Mouse (Mus musculus): ENCODE data around the gene Aqp8.

Gene Aqp8

DNA sequence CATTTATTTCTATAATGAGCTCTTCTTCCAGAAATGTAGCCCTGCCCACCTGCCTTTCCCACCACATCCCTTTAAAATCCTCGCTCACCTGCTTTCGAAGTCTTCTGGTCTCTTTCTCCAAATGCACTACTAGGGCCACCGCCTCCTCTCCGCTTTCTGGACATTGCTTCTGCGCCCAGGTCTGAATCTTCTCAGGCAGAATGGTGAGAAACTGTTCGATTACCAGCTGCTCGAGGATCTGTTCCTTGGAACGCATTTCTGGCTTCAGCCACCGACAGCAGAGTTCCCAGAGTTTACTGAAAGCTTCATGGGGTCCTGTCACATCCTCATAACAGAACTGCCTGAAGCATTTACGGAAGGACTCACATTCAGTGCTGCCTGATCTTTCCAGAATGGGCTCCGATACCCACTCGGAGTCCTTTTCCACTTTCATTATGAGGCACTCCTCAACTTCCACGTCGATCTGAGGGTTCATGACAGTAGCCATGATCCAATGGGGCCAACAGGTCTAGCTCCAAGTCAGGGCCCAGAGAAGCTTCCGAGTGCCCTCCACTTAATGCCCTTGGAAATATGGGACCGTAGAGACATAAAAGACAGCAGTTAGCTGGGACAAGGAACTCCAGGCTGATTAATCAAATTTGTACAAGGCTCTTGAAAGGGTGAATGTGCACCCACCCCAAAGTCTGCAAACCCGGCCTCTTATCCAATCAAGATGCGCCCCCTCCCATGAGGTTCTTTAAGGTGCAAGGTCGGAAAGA, 37.6 kb downstream of the Aqp8 start:
- DNase-seq = no peak

DNA sequence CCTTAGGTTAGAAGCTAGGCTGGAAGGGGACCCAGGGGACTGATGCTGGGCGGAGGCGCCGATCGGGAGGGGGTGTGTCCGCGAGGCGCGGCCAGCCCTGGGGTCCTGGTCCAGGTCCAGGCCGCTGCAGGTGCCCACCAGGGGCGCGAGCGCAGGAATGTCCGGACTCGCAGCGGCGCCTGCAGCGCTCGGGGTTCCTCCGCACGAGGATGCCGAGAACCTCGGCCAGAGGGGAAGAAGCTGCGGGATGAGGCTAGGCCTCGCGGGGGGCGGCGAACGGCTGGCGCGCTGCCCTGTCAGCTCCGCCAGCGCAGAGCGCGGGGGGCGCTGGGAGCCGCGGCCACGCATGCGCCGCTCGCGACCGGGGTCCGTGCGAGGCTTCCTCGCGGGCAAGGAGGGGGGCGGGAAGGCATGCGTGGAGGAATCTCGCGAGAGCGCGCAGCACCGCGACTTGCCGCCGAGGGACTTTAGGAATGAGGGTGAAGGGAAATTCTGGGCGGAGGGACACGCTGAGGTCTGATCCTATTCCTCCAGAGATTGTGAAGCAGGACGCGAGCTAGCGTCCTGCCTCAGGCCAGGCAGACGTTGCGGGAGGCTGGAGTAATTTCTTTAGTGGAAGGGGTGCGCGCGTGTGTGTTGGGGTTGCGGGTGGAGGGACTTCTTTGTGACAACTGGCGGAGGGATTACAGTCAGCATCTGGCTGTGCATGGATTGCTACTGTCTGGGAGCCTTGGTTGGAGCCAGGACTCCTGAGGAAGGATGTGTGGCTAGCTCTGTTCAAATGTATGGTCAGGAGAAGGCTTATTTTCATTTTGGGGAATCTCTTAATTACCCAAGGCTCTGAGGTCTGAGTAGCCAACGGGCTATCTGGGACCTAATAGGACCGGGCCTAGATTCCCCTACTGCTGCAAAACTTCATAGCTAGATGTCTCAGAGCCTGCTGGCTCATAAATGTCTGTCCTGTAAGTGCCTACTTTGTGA, 38.4 kb downstream of the Aqp8 start, which contains the start of gene Zkscan2:
Gene Zkscan2 (minus strand): TSS at position 211 of the 981 bp plus-strand sequence.
- DNase-seq = peak; percentile 95

DNA sequence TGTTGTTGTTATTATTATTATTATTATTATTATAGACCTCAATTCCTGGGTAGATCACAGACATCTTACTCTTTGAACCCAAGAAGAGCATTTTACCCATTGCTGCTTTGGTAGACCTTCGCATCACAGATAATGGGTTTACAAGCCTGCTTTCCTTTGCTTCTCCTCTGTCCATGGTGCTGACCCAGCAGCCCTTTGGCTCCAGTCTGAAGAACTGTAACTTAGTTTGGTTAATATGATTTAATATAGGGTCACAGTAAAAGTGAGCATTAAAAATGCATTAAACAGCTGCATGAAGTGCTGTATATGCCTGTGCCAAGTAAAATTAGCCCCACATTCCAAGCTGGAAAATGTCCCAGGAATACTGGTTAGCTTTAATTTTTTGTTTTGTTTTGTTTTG, 41.3 kb downstream of the Aqp8 start:
- peak; percentile 70 for DNase-seq

DNA sequence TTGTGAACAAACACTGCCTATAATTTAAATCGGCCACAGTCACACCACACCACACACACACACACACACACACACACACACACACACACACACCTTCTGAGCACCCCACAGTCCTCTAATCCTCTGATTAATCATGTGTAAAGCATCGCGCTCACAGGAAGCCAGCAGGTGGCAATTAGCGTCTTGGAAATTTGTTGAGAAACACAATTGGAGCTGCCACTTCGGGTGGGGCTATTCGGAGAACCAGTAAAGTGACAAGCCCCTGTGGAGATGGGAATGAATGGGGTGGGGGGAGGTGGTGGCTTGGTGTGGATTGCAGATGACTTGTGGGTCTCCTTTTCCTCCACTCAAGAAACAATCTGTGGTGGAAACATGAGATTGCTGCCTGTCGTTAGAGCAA, 45.9 kb downstream of the Aqp8 start:
- DNase-seq = no peak
